Mouse (Mus musculus) liver, postnatal 0 days (tissue): ENCODE measurements around the gene Aox2.

Experiments used
- CTCF ChIP-seq: sonication (generic); IDR thresholded peaks from 2 replicates; pipeline ENCODE4 v1.5.1; 2016; ENCODE audit warnings: antibody characterized with exemption, low read depth
- EP300 ChIP-seq: IDR thresholded peaks from 2 replicates; pipeline ENCODE4 v1.6.1; 2016; ENCODE audit warnings: antibody characterized with exemption, low read depth, mild to moderate bottlenecking

DNA sequence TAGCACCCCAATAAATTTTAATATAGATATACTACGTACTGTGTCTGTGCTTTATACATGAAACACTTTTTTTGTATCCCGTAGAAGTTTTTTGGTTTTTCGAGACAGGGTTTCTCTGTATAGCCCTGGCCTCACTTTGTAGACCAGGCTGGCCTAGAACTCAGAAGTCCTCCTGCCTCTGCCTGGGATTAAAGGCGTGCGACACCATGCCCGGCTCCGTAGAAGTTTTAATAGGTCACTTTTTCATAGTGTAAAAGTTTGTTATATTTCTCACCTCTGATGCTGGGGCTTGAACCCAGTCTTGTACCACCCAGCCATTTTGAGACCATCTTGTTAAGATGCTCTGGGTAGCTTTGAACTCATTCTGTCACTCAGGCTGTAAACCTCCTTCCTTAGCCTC lies 129.2 kb downstream of the Aox2 start:
- TF ChIP-seq CTCF (no peak), EP300 (no peak)
